Mouse (Mus musculus) adrenal gland, postnatal 14 days (tissue): ENCODE data around the gene Fam151b. TPM values are rescaled to one million over a fixed set of nuclear protein-coding genes. Genes with fewer than 3 reads are reported as not detected.

Source experiments
- DNase-seq: peaks from one replicate; pipeline ENCODE4 v3.0.0; 2021; ENCODE audit warnings: mixed read lengths
- long read RNA-seq, 2 experiments: library from polyadenylated mRNA; stranded (forward); transcript quantifications; one replicate each; pipeline ENCODE4 v2.0.0; 2021
- total RNA-seq: library from RNA; stranded (reverse); gene quantifications from 2 replicates; pipeline ENCODE4 v1.2.3, GENCODE M21; 2021

The Fam151b gene
- total RNA-seq, result 4.6 and 6.0 TPM in 2 replicates
- long read RNA-seq, experiment 1, partial matches to known transcripts, result 0 of 5 reads
- long read RNA-seq, experiment 1, other reads (novel, unspliced or antisense), result 2 of 5 reads
- long read RNA-seq, experiment 2, partial matches to known transcripts, result 0 of 5 reads
- long read RNA-seq, experiment 2, other reads (novel, unspliced or antisense), result 1 of 5 reads

DNA sequence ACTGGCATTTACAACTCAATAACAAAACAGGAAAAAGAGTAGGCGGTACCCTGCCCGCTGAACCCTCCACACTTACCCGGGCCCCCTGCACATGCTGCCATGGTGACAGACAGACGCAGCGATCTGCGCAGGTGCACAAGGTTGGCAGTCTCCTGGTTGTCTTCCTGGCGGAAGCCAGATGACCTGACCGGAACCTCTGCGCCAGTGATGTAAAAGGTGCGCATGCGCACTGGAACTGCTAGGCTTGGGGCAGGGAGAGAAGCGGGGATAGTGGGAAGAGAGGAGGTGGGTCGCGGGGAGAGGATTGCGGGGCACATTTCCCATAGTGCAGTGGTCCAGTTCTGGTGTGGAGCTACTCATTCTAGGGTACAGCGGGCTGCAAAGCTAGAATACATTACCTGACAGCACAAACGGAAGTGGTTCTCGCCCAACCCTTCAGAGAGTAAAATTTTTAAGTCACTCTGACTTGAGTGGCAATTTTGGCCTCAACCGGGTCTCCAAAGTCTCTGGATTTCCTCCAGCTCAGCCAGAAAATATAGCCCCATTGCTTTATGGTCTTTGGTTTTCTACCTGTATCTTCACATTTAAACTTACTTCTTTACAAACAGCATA lies at the start of gene Fam151b:
TSS of gene Fam151b (minus strand) at position 164 of the 612 bp plus-strand sequence.
- DNase-seq, result peak; percentile 97

DNA sequence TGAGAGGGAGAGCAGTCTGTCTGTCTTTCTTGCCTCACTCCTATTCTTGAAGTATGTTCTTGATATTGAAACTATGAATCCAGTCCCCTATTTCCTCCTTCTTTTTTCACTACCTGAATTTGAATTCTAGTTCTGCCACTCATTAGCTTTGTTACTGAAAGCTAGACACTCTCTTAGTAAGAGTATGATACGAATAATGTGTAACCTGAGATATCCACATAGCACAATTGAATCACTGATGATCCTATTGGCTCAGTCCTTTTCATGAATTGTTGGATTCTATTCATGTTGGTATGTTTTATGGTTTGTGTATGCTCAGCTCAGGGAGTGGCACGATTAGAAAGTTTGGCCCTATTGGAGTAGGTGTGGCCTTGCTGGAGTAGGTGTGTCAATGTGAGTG lies 48.4 kb upstream of the Fam151b start:
- no peak for DNase-seq

DNA sequence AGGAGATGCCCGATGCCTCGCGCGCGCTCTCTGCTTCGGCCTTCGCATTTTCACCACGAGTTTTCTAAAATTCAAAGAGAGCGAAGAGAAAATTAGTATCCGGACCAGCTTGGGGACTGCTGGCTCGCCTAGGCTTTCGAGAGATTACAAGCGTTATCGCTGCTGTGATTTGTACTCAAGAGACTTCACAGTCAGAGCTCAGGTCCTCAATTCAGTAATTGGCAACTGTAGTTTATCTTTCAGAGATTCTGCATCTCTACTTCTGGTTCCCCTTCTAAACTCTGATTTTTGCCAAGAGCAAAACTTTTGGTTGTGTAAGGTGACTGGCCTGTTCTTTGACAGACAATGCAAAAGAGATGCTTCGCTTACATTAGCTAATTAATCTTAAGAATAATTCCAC lies 47.4 kb upstream of the Fam151b start:
- no peak for DNase-seq

- DNase-seq, result peak; percentile 99
These were observed 47.0 kb upstream of the Fam151b start, which contains the start of gene Zfyve16 for GRCm38 (mm10) chr13:92530721-92531211. Gene Zfyve16 (minus strand): TSS chr13:92530868.

DNA sequence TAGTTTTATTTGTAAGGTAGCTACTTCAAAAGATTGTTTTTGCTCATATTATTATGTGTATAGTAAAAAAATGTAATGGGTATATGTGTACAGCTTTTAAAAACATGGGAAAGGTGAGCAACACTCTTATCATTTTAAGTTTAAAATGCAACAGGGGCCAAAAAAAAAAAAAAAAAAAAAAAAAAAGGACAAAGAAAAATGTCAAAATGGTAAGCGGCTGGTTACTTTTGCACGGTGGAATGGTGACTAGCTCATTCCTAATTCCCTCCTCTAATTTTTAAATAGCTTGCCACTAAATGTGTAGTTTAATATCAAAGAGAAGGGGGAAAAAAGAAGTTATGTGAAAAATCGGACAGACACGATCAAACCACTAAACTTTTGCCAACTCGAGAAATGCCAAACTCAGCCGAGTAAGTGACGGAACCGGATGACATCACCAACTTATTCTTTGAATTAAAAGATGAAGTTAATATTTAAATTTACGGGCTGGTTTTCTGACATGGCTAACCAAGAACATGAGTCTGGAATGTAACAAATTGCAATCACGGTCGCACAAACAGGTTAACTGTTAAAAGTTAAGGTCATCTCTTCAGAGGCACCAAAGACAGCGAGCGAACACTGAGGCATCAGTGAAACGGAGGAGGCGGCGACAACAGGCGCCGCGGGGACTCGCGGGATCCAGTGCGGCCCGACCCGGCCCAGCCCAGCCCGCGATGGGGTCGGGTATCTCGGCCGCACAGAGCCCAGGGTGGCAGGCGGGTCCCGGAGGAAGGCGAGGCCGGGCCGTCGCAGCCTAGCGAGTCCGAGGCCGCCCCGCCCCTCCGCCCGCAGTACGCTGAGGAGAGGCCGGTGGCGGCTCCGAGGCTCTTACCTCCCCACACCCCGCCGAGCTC lies 46.3 kb upstream of the Fam151b start:
- peak; percentile 15 for DNase-seq

DNA sequence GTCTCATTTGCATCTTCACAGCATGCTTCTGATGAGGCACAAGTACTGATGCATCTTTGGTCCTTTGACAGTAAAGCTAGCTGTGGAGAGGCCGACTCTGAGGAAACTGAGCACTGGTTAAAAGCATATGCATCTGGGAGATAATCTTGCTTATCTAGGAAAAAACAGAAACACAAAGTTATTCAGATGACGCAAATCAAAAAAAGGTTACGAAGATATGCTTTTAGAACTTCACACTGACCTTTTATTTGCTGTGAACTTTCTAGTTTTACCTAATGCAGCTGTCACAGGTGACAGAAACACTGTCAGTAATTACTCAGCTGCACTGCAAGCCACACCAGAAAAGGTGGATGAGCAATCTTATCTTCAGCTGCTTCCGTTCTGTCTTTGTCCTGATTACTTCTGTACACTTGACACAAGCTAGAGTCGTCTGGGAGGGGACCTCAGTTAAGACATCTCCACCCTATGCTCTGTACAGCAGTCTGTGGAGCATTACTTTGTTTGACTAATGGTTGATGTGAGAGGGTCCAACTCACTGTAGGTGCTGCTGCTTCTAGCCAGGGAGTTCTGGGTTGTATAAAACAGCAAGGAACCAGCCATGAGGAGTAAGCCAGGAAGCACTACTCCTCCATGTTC lies 39.5 kb upstream of the Fam151b start:
- no peak for DNase-seq

GRCm38 (mm10) chr13:92504871-92505270 lies 21.1 kb upstream of the Fam151b start:
- peak; percentile 73 for DNase-seq

GRCm38 (mm10) chr13:92491923-92492322 lies 8.1 kb upstream of the Fam151b start:
- DNase-seq, result no peak

DNA sequence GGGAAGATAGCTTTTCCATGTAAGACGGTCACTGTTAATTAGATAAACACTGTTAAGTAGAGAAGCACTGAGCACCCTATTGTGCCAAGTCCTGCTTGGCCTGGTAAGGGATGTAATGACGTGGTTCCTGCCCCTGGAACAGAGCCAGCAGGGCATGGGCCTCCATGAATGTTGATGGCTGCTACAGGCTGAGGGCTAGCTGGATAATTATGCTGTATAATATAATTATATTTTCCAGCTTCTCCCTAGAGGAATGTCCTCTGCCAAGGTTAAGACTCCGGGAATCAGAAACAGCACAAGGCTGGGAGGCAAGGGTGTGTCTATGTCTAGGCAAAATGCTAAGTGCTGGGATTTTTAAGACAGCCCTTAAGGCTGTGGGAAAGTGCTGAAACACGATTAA lies 7.0 kb upstream of the Fam151b start:
- peak; percentile 40 for DNase-seq

DNA sequence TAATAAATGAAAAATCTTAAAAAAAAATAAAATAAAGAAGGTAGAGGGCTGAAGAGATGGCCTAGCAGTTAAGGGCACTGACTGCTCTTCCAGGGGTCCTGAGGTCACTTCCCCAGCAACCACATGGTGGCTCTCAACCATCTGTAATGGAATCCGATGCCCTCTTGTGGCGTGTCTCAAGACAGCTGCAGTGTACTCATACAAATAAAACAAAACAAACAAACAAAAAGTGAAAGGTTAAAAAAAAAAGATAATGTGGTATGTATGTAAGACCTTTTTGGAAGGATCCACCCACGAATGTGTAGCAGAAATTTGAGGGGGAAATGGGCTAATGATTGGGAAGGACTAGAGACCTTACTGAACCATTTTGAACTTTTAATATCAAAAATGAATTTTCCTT lies 467 bp downstream of the Fam151b start:
- DNase-seq, result peak; percentile 69

DNA sequence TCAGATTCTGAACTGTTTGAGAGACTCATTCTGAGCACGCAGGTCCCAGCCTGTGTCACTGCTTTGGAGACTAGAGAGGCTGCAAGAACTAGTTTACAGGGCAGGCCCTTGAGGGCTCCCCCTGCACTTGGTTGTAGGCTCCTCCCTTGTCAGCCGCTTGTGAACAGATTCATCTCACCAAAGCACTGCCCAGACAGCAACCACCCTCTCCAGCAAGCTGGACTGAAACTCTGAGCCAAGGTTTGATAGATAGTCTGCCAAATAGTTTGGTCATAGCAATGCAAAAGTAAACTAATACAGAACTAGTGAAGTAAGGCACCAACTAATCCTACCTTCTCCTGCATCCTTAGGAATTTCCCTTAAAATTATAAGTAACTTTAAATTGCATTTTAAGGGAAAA lies 13.7 kb downstream of the Fam151b start:
- DNase-seq, result no peak

DNA sequence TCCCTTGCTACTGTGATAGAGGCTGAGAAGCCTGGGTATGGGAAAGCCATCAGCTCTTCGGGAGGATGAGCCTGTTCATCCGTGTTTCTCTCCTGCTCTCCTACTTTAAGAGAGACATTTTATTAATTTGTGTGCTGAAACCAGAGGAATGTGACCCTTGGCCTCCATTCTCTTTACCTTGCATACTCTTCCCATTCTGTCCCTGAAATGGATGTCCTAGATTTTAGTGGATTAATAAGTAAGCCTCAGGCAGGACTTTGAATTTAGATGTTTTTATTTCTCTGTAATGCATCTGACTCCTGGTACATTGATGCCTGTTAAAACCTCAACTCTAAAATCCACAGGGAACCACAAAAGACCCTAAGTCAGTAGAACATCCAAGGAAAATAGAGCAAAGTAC lies 14.4 kb downstream of the Fam151b start:
- no peak for DNase-seq

- no peak for DNase-seq
These were observed 15.9 kb downstream of the Fam151b start for GRCm38 (mm10) chr13:92467891-92468290.

DNA sequence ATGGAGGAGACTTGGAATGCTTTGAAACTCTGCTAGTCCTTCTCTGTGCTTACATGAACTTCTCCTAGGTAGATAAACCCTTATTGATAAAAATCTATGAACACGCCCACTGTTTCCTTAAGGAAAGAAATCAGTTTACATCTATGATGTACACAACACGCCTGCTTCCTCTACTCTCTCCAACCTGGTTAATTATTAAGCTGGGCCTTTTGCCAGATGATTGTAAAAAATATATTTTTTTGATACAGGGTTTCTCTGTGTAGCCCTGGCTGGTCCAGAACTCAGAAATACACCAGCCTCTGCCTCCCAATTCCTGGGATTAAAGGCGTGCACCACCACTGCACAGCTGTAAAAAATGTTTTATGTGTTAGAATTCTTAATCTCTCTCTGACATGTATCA lies 19.1 kb downstream of the Fam151b start:
- DNase-seq, result no peak

- no peak for DNase-seq
These were observed 36.9 kb downstream of the Fam151b start for GRCm38 (mm10) chr13:92446872-92447271.

DNA sequence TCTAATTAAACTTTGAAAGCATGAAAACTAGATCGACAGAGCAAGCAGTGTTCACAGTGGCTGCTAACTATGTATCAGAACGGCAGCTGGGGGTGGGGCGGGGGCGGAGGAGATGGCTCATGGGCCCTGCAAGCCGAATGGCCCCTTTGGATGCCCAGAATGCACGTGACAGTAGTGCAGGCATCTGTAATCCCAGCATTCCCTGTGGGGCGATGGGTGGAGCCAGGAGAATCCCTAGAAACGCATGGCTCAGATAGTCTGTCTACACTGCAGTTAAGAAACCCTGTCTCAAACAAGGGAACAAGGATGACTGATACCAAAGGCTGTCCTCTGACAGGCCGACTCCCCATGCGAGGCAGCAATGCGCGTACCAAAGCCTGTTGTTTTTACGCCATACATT lies 43.5 kb downstream of the Fam151b start:
- DNase-seq, result no peak

DNA sequence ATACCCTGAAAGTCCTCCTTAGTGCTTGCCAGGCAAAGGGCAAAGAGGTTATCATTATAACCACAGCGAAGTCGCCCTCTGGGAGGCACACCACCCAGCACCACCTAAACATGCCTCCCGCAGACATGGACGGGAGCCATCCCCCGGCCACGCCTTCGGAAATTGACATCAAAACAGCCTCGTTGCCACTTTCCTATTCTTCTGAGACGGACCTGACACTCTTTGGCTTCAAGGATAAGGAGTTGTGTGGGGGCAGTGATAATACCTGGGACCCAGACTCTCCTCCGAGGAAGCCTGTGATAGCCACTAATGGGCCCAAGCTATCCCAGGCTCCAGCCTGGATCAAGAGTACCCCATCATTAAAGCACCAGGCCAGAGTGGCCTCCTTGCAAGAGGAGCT lies 45.2 kb downstream of the Fam151b start:
- no peak for DNase-seq

GRCm38 (mm10) chr13:92427351-92427855 lies 56.4 kb downstream of the Fam151b start:
- no peak for DNase-seq

DNA sequence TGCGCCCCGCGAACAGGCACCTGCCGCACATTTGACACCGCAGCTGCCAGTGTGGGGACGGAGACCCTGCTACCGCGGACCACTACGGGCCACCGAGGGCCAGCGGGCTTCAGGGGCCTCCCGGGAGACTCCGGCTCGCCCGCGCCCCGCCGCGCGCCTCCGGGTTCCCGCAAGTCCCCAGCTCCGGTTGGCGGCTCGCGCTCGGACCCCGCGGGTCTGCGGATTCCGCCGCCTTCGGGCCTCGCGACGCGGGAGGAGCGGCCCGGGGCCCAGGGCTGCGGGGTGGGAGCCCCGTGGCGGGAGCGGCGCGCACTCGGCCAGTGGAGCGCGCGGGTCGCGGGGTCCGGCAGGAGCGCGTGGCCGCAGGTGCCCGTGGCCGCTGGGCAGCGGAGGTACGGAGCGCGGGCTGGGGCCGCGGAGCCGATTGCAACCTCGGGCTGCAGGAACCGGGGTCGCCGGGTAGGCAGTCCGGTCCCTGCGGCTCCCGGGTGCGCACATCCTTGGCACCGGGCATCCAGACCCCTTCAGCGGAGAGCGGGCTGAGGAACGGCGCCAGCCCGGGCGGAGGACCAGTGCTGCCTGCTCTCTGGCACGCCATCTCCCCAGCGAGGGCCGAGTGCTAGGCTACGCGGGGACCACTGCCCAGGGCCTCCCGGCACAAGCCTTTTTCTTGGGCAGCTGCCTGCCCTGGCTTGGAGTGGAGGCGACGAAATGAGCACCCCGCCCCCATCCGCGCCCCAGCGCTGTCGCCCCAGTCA lies 57.3 kb downstream of the Fam151b start:
- peak; percentile 26 for DNase-seq

DNA sequence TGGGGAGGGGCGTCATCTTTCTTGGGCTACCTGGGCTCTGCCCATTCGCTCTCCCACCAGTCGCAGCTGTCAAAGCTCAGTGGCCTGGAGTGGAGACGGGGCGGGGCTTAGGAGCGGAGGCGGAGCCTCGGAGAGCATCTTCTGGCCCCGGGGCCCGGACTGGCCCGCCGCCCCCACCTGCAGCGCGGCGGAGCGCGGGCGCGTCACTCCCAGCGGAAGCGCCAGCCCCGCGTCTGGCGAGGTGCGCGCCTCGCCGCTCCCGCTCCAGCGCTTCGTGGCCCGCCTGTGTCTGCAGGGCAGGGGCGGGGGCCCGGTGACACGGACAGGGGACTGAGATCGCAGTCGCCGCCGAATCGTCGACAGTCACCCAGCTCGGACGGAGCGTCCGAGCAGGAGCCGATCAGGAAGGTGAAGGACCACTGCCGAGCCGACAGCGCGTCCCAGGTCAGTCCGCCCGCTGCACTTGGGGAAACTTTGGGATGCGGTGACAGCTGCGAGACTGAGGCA lies 58.0 kb downstream of the Fam151b start, which contains the start of gene Ankrd34b:
TSS of gene Ankrd34b (plus strand) at position 139 of the 507 bp plus-strand sequence.
- peak; percentile 69 for DNase-seq

DNA sequence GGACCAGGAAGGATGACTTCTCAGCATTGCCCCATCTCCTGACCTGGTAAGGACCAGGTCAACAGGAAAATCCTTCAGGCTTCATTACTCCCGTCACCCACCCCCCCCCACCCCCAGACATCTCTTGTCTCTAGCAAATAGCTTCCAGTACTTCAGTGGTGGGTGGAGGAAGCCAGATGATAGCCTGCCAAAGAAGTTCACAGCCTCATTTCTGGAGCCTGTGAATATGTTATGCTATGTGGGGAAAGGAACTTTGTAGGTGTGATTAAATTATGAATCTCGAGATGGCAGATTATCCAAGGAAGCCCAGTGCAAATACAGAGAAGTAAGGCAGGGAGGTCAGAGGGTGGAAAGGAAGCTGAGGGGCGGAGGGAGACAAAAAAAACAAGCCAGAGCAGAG lies 60.1 kb downstream of the Fam151b start:
- DNase-seq, result no peak
